Mouse (Mus musculus) v-Abl transformed pro-B cells (cell line): Measurements from ENCODE around the gene Ftsj3.

Experiments
- in situ Hi-C, 2 experiments: fragments of 400-800 bp; cut with MboI; formaldehyde crosslinking; loops; one replicate each; pipeline ENCODE4 v1.15.1; 2025; ENCODE audit not compliant: unreplicated experiment in 2 of 2

Ftsj3 gene

GRCm38 (mm10) chr11:106271131-106271793, 15.4 kb upstream of the Ftsj3 start:
- in situ Hi-C loops = no loop called here

- in situ Hi-C loops = loop anchor here in 1 of 2 experiments (5.0 kb wide), 1 partner anchor 47 kb away; no protein-coding TSS in a partner anchor
Measured at GRCm38 (mm10) chr11:106269060-106269431, 13.2 kb upstream of the Ftsj3 start.

- in situ Hi-C loops = loop anchor here in 1 of 2 experiments (5.0 kb wide), 1 partner anchor 46 kb away; no protein-coding TSS in a partner anchor
Measured at GRCm38 (mm10) chr11:106268326-106269059, 12.6 kb upstream of the Ftsj3 start.

- in situ Hi-C loops = loop anchor here in 1 of 2 experiments (5.0 kb wide), 1 partner anchor 46 kb away; no protein-coding TSS in a partner anchor
Measured at GRCm38 (mm10) chr11:106267871-106268270, 12.0 kb upstream of the Ftsj3 start.

GRCm38 (mm10) chr11:106267311-106267852, 11.5 kb upstream of the Ftsj3 start:
- in situ Hi-C loops = loop anchor here in 1 of 2 experiments (5.0 kb wide), 1 partner anchor 45 kb away; no protein-coding TSS in a partner anchor

GRCm38 (mm10) chr11:106266431-106266830, 10.6 kb upstream of the Ftsj3 start:
- in situ Hi-C loops = loop anchor here in 1 of 2 experiments (5.0 kb wide), 1 partner anchor 44 kb away; no protein-coding TSS in a partner anchor

- in situ Hi-C loops = loop anchor here in 1 of 2 experiments (5.0 kb wide), 1 partner anchor 43 kb away; no protein-coding TSS in a partner anchor
Measured at GRCm38 (mm10) chr11:106265570-106265969, 9.7 kb upstream of the Ftsj3 start.

- in situ Hi-C loops = loop anchor here in 1 of 2 experiments (5.0 kb wide), 1 partner anchor 43 kb away; no protein-coding TSS in a partner anchor
Measured at GRCm38 (mm10) chr11:106264988-106265387, 9.1 kb upstream of the Ftsj3 start.

GRCm38 (mm10) chr11:106263963-106264362, 8.1 kb upstream of the Ftsj3 start:
- in situ Hi-C loops = no loop called here

GRCm38 (mm10) chr11:106260826-106261450, 5.1 kb upstream of the Ftsj3 start:
- in situ Hi-C loops = no loop called here

- in situ Hi-C loops = loop anchor here in 1 of 2 experiments (10.0 kb wide), 1 partner anchor 68 kb away; no protein-coding TSS in a partner anchor
Measured at GRCm38 (mm10) chr11:106256775-106257174, 896 bp upstream of the Ftsj3 start.

- in situ Hi-C loops = loop anchor here in 1 of 2 experiments (10.0 kb wide), 1 partner anchor 70 kb away; no protein-coding TSS in a partner anchor
Measured at GRCm38 (mm10) chr11:106255174-106255573, 705 bp downstream of the Ftsj3 start.

GRCm38 (mm10) chr11:106254767-106255166, 1.1 kb downstream of the Ftsj3 start:
- in situ Hi-C loops = loop anchor here in 1 of 2 experiments (10.0 kb wide), 1 partner anchor 70 kb away; no protein-coding TSS in a partner anchor

- in situ Hi-C loops = loop anchor here in 1 of 2 experiments (5.0 to 10.0 kb wide), 2 partner anchors 78 to 95 kb away; no protein-coding TSS in a partner anchor
Measured at GRCm38 (mm10) chr11:106249326-106249725, 6.6 kb downstream of the Ftsj3 start.

GRCm38 (mm10) chr11:106246834-106247233, 9.0 kb downstream of the Ftsj3 start:
- in situ Hi-C loops = loop anchor here in 1 of 2 experiments (5.0 to 10.0 kb wide), 2 partner anchors 80 to 92 kb away; no protein-coding TSS in a partner anchor

GRCm38 (mm10) chr11:106233978-106234377, 21.9 kb downstream of the Ftsj3 start:
- in situ Hi-C loops = loop anchor here in 1 of 2 experiments (10.0 kb wide), 1 partner anchor 79 kb away; no protein-coding TSS in a partner anchor

- in situ Hi-C loops = loop anchor here in 1 of 2 experiments (5.0 kb wide), 1 partner anchor 47 kb away; no protein-coding TSS in a partner anchor
Measured at GRCm38 (mm10) chr11:106220603-106221002, 35.3 kb downstream of the Ftsj3 start.

GRCm38 (mm10) chr11:106216730-106217490, 39.0 kb downstream of the Ftsj3 start, which contains the start of gene Ddx42:
Gene Ddx42 (plus strand): TSS chr11:106216926.
- in situ Hi-C loops = no loop called here
